Mouse (Mus musculus) heart, postnatal 25 days (tissue): ENCODE measurements around the gene Tmem72. TPM values are rescaled to one million over a fixed set of nuclear protein-coding genes. Genes with fewer than 3 reads are reported as not detected.

ENCODE experiments used
- DNase-seq: peaks from one replicate; pipeline ENCODE4 v3.0.0; 2022; ENCODE audit warnings: low spot score
- intact Hi-C: fragments of 180-260 bp; cut with DNase I; formaldehyde crosslinking; loops from one replicate; pipeline ENCODE4 v1.15.1; 2025
- total RNA-seq, 2 experiments: library from RNA; stranded (reverse); gene quantifications; 2 replicates each; pipeline ENCODE4 v1.2.3; 2021

Tmem72 gene
- under 1 TPM in 1 of 2 experiments, not detected in 1; 0.03 TPM for total RNA-seq

DNA sequence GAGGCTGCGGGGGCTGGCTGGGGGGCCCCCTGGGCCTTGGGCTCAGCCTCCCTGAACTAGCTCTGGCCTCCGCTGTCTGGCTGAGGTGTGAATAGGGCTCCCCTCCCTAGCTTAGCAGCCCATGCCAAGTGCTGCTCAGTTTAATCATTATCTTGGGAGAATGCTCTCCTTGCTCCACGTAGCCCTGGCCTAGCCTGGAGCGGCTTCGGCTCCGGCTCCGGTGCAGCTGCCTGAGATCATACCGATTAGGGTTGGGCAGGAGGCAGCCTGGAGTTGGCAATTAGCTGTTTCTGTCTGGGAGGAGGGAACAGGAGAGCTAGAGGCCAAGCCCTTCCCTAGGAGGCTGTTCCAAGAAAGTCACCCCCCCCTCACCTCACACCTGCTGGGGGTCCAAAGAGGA lies at the start of gene Tmem72:
Gene Tmem72 (minus strand): TSS at position 248 of the 400 bp plus-strand sequence.
- DNase-seq, result no peak
- intact Hi-C loops, result no loop called here

DNA sequence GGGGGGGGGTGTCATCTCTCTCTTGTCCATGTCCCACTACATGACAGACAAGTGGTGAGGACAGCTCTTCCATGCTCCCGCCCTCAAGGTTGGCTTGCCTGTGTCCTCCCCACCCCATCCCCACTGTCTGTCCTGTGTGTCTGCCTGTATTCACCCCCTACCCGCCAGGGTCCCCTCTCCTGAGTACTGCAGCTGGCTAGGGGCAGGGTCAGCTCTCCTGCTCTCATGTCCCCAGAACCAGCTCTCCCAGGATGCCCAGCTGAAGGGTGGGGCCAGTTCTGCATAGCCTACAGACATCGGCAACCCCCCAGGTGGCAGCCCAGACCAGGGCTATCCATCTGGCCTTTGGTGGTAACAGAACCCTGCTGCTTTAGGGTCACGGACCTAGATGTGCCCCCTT lies 47.8 kb upstream of the Tmem72 start:
- intact Hi-C loops, result loop anchor here (10.0 kb wide), 2 partner anchors 110 to 200 kb away; partner anchors contain the start of gene Depp1
- no peak for DNase-seq

- no peak for DNase-seq
- intact Hi-C loops, result loop anchor here (10.0 kb wide), 2 partner anchors 108 to 202 kb away; partner anchors contain the start of gene Depp1
Observed at GRCm38 (mm10) chr6:116762333-116762732, 45.6 kb upstream of the Tmem72 start.

- no peak for DNase-seq
Observed at GRCm38 (mm10) chr6:116760181-116760580, 43.5 kb upstream of the Tmem72 start.

DNA sequence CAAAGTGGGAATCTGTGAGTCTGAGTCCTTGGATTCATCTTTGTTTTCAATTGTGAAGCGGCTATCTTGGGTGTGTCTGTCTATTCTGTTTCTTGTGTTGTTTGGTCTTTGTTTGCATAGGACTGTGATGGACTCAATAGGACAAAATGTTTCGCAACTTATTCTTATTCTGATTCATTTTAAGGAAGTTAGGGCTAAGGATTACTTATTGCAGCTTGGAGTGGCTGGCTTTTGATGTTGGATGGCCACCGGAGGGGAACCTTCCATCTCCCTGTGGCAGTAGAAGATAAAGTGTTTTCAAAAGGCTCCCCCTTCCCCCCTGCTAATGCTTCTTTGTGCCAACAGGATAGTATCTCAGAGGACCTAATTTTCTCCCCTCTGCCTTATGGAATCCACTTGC lies 39.7 kb upstream of the Tmem72 start:
- intact Hi-C loops, result no loop called here
- DNase-seq, result no peak

More at GRCm38 (mm10) chr6:116760181-116760580, 43.5 kb upstream of the Tmem72 start:
- intact Hi-C loops, result loop anchor here (10.0 kb wide), 2 partner anchors 105 to 205 kb away; partner anchors contain the start of gene Depp1

DNA sequence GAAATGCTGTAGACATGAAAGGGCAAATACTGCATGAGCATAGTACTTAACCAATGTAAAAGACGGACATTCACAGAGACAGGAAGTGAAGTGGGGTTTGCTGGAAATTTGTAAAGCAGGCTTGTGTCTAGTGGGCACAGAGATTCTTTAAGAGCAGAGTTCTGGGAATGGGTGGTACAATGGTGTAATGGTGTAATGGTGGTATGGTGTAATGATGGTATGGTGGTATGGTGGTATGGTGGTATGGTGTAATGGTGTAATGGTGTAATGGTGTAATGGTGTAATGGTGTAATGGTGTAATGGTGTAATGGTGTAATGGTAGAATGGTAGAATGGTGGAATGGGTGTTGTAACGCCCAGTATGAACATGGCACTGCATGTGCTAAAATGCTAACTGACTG lies 21.3 kb upstream of the Tmem72 start:
- intact Hi-C loops, result no loop called here
- DNase-seq, result no peak

- DNase-seq, result no peak
- intact Hi-C loops, result no loop called here
Observed at GRCm38 (mm10) chr6:116735361-116735760, 18.6 kb upstream of the Tmem72 start.

GRCm38 (mm10) chr6:116733577-116733976 lies 16.9 kb upstream of the Tmem72 start:
- no peak for DNase-seq
- intact Hi-C loops, result no loop called here

DNA sequence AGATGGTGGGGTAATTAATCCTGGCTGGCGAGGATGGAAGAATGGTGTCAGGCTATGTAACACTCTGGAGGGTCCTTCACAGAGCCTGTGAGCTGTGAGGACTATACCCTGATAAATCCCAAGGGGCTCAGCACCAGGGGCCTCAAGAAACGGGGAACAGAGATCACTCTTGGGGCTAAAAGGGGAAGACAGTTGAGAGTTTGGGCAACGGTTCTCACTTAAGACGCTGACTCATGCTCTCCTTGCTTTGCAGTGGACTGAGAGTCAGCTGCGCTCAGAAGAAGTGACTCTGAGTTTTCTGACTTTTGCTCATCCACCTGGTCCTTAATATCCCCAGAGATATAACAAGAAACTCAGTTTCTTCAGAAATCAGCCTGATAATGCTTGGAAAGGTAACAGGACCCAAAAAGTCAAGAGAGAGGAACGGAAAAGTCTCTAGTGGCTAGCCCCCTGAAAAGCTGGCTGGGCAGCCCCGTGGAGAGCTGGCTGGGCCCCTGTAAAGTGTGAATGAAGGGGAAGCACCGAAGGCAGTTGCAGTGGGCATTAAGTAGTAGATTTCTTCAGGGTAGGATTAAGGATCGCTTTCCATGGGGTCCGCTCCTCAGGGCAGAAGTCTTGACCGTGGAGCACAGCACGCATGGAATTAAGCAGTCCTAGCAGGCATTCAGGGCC lies 7.9 kb upstream of the Tmem72 start:
- intact Hi-C loops, result no loop called here
- no peak for DNase-seq

DNA sequence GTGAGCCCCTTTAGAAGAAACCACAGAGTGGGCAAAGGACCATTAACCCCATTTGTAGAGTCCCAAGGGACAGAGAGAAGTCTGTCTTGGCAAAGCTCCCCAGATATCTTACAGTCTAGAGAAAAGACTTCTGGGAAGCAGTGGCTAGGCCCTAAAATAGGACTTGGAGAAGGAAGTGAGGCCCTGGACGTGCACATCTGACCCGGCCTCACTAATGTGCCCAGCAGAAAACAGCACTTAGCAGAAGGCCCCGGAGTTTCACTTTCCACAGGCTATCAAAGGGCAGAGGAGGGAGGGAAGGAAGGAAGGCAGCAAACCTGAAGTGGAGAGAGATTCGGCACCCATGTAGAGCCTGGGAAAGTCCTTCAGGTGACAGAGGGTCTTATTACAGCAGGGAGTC lies 2.2 kb upstream of the Tmem72 start:
- intact Hi-C loops, result no loop called here
- DNase-seq, result no peak

GRCm38 (mm10) chr6:116718361-116718760 lies 1.6 kb upstream of the Tmem72 start:
- no peak for DNase-seq
- intact Hi-C loops, result no loop called here

GRCm38 (mm10) chr6:116717851-116718250 lies 1.1 kb upstream of the Tmem72 start:
- DNase-seq, result no peak
- intact Hi-C loops, result no loop called here

- DNase-seq, result no peak
- intact Hi-C loops, result no loop called here
Observed at GRCm38 (mm10) chr6:116715166-116715565, 1.5 kb downstream of the Tmem72 start.

DNA sequence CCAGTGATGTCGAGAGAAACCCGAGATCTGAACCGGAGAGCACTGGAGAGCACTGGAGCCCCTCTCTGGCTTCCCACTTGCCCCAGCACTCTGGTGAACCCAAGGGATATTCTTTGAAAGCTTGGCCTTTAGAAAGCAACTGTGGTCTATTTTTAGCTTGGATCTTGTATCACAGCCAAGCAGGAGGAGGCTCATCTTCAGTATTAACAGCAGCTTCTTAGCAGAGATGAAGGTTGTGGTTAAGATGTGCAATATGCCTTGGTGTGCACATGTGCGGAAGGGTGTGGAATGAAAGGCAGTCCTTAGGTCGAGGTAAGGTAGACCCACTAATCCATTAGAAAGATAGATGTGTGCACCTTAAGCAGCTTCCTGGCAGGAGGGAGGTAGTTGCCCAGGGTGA lies 2.1 kb downstream of the Tmem72 start:
- intact Hi-C loops, result no loop called here
- no peak for DNase-seq

- intact Hi-C loops, result no loop called here
- no peak for DNase-seq
Observed at GRCm38 (mm10) chr6:116713966-116714365, 2.7 kb downstream of the Tmem72 start.

GRCm38 (mm10) chr6:116712503-116712902 lies 4.2 kb downstream of the Tmem72 start:
- intact Hi-C loops, result no loop called here
- no peak for DNase-seq

DNA sequence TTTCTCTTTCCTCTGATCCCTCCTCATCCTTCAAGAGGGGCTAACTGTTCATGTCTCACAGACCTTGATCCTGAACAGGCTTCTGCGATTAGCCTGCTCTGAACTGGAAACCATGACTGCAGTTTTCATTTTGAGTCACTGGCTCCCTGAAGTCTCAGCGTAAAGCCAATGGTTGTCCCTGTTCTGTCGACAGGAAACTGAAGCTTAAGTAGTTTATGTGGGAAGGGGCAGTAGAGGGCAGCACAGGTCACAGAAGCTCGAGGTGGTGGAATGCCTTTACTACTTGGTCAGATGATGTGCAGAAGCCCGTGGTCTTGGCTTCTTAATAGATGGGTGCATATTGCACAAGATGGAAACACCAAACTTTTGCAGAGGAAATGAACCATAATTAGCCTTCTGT lies 4.7 kb downstream of the Tmem72 start:
- no peak for DNase-seq
- intact Hi-C loops, result no loop called here

DNA sequence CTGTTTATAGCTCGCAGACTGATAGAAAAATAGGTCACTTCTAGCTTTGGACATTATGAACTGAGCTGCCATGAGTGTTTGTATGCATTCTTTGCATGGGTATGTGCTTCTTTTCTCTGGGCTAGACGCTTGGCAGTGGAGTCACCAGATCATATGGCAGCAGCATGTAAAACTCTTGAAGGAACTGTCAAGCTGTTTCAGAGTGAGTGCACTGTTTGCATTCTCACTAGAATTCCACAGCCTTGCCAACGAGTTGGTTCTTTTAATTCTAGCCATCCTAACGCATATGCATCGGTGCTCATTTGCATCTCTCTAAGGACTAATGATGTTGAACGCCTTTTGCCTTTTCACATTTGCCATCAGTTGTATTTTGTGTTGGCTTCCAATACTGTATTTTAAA lies 12.4 kb downstream of the Tmem72 start:
- DNase-seq, result no peak
- intact Hi-C loops, result no loop called here

GRCm38 (mm10) chr6:116700821-116701220 lies 15.9 kb downstream of the Tmem72 start:
- DNase-seq, result no peak
- intact Hi-C loops, result no loop called here

- intact Hi-C loops, result loop anchor here (5.0 kb wide), 4 partner anchors 46 to 281 kb away; partner anchors contain the start of gene Depp1
- no peak for DNase-seq
Observed at GRCm38 (mm10) chr6:116697896-116698425, 18.8 kb downstream of the Tmem72 start.

DNA sequence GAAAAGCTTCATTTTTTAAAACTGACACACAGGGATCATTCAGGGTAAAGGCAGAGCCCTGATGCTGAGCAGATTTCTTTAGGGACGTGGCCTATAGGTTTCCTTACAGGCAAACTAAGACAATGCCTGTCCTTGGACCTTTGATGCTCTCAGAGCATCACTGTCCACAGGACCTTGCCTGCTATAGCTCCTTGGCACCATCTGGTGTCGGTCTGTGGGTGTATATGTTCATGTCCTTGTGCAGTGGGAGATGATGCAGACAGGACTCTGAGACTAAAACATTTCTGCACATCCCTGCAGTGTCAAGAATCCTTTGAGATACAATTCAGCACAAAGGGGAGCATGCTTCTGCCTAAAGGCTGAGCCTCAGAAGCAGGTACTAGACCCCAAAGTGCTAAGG lies 19.3 kb downstream of the Tmem72 start:
- intact Hi-C loops, result loop anchor here (5.0 kb wide), 4 partner anchors 45 to 280 kb away; partner anchors contain the start of gene Depp1
- DNase-seq, result no peak

DNA sequence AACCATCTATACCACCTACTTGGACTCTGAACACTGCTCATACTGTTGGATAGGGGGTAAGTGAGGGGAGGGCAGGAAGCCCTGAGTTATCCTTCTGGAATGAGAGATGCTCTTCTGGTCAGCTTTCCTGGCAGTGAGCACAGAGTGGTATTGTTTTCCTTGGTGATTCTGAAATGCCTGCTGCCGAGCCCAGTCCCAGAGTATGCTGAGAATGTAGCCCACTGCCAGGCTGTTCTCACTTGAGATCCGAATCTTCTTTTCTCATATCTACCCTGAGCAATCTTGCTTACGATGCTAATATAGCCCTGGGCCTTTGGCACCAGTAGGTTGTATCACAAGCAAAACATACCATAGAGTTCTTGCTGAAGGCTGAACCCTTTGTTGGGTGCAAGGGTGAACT lies 22.4 kb downstream of the Tmem72 start:
- intact Hi-C loops, result no loop called here
- DNase-seq, result no peak
